Mouse (Mus musculus) heart, postnatal 0 days (tissue): ENCODE results near the gene Pou5f1.

Source experiments
- CTCF ChIP-seq: IDR thresholded peaks from 2 replicates; pipeline ENCODE4 v1.5.1; 2016; ENCODE audit warnings: antibody characterized with exemption, control low read depth, low read depth
- EP300 ChIP-seq: IDR thresholded peaks from 2 replicates; pipeline ENCODE4 v1.6.1; 2016; ENCODE audit warnings: antibody characterized with exemption, low read depth

DNA sequence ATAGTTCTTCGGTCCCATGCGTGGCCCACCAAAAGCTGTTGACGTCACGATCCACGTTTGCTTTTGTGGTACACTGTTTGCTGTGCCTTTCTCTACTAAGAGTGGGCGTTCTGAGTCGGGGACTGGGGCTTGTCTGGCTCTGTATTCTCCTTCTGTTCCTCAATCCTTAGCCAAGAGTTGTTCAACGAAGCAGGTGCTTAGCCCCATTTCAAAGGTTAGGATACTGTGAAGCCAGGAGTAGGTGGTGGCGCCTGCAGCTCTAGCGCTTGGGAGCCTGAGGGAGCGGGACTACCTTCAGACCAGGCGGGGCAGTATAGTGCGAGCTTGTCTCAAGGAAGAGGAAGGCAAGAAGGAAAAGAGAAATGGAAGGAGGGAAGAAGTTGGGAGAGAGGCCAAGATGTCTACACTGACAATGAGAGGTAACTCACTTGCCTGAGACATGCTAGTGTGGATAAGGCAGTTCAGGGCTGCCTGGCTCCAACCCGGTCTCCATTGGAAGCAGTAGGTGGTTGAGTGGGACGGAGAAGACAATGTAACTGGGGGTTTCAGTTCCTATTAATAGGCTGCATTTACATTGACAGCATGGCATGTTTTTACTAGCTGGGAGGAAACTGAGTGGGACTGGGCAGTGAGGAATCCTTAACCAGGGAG, 37.1 kb downstream of the Pou5f1 start:
- TF ChIP-seq CTCF (no peak), EP300 (no peak)
